8 mouse cellular contexts compared by ENCODE assay signal in the genomic region with DNA sequence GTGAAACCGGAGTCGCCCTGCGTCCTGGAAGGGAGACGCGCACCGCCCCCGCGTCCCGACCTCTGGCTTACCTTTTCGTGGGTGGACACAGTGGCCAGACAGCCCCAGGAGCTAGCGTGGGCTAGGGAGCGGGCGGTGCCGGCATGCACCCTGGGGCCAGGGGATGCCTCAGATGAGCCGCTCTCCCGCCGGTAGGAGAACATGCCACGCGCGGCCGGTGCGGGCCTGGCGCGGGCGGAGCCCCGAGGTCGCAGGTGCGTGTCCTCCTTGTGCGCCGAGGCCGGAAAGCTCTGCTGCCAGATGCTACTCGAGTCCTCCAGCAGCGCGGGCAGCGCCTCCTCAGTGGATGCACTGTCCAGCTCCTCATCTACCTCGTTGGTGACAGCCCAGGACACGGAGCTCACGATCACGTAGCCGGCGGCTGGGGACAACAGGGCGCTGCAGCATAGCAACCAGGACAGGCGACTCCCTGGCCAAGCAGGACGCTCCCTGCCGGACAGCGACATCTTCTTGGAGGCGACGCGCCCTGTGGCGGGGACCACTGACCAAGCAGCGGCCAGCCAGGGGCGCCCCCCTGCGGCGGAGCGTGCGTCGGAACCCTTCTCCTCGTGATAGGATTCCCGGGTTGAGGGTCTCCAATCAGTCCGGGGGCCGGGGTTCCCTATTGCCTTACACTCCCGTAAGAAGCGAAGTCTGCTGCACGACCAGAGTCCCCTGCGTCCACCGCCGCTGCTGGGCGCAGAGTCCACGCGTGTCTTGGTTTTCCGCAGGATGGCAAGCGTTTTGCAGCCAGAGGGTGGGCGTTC. TPM values are rescaled to one million over a fixed set of nuclear protein-coding genes. Genes with fewer than 3 reads are reported as not detected.
DNase-seq lines count a peak whose midpoint lies in the region.

No protein-coding gene starts in this region.

- intact Hi-C loops in gastrocnemius, postnatal 14 days (cut with DNase I; ENCODE audit: low total_unique reads): no loop called here

- peak; percentile 38 for DNase-seq in adrenal gland, adult 8-10 months
- DNase-seq in embryo, embryonic 10 days (ENCODE audit: low spot score): peak; percentile 92
- peak; percentile 73 for DNase-seq in gastrocnemius, postnatal 14 days
- DNase-seq in induced T-regulatory cell, adult 2 months (ENCODE audit: low read depth): peak; percentile 32
- peak; percentile 74 to 83 for DNase-seq in left cerebral cortex, adult 18-20 months (ENCODE audit: low spot score in 2 of 2)
- DNase-seq in lung, postnatal 14 days: peak; percentile 50
- peak; percentile 35 for DNase-seq in ovary, postnatal 10 days (ENCODE audit: low spot score)
- DNase-seq in urinary bladder, postnatal 10 days (ENCODE audit: low spot score): peak; percentile 15

RNA-seq across cellular contexts. Expression of a gene that starts 0.6 kb away (rescaled TPM):
- under 1 TPM; 0.41 to 0.83 (median 0.55) TPM for total RNA-seq in adrenal gland, adult 8-10 months (2022)
- under 1 TPM; 0.06 to 0.07 TPM for total RNA-seq in gastrocnemius, postnatal 14 days (2021)
- total RNA-seq in left cerebral cortex, adult 18-20 months (2021): 10 to 100 TPM; 87.9 to 90.6 TPM

Comparison
In these comparisons a context has a peak if more than half of its experiments do, and no peak if none do; other contexts are left out.
1. Peak in every context shown above with its lines: DNase-seq.
2. DNase-seq: peak in every context shown above with its lines; median percentile 92 in embryo, embryonic 10 days; 78 in left cerebral cortex, adult 18-20 months; 73 in gastrocnemius, postnatal 14 days; 50 in lung, postnatal 14 days; 38 in adrenal gland, adult 8-10 months; 35 in ovary, postnatal 10 days; 32 in induced T-regulatory cell, adult 2 months; 15 in urinary bladder, postnatal 10 days.
3. RNA of a gene that starts 0.6 kb away (total RNA-seq): 87.9 to 90.6 TPM in left cerebral cortex, adult 18-20 months; 0.41 to 0.83 TPM in adrenal gland, adult 8-10 months and 0.06 to 0.07 TPM in gastrocnemius, postnatal 14 days; every median in the first group is over 10 times any median in the second.